24 mouse cellular contexts compared by ENCODE assay signal in the genomic region with DNA sequence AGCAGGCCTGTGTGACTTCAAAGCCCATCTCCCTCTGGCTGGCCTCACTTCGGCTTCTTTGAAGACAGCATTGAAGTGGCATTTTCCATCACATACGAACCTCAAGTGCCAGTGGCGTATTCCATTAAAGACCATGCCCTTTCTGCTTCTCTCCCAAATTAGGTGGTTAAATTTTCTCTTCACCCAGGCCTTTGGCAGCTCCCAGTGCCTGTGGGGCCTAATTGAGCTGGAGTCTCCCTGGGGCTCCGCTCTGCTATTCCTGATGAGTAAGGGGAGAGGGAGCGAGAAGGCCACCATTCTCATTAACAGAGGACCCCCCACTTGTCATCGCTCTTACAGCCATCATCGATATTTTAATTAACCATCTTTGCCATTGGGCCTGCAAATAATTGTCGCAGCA.
DNase-seq lines count a peak whose midpoint lies in the region; ATAC-seq and TF ChIP-seq lines count a peak whose summit lies in the region.
"Had no signal": no experiment of that assay in that cellular context is flagged by ENCODE, and none has a peak within 500 bp of the region (broad histone marks: within the 10 kb centered on the region; RNA-seq: fewer than 3 reads in every experiment).

No protein-coding gene starts in this region.

- no peaks in the 10 kb centered on the region for H3K9me3 ChIP-seq in hindbrain, embryonic 13.5 days
- no peaks in the 10 kb centered on the region for H3K9me3 ChIP-seq in hindbrain, embryonic 16.5 days (ENCODE audit: control insufficient read depth, low read length)
- H3K9me3 ChIP-seq in midbrain, embryonic 12.5 days: no peaks in the 10 kb centered on the region
- H3K9me3 ChIP-seq in midbrain, postnatal 0 days (ENCODE audit: low read length): no peaks in the 10 kb centered on the region
- H3K9me3 ChIP-seq: forebrain, embryonic 10.5 days; forebrain, embryonic 13.5 days; heart, embryonic 12.5 days; heart, embryonic 15.5 days; hindbrain, embryonic 10.5 days; hindbrain, embryonic 15.5 days had no signal

- DNase-seq in midbrain, postnatal 0 days (ENCODE audit: low spot score): no peak
- peak; percentile 12 for DNase-seq in retina, postnatal 1 day
- DNase-seq in retina, embryonic 14.5 days (ENCODE audit: low spot score): no peak
- no peak for DNase-seq in heart, adult 9 months (ENCODE audit: low spot score in 2 of 2)
- DNase-seq: adrenal gland, adult 8-10 months; adrenal gland, postnatal 25 days; cerebellum, adult 18-20 months; cerebellum, adult 9-10 months; cerebellum, postnatal 14 days; gastrocnemius, postnatal 10 days; heart, adult 11 months; heart, postnatal 10 days; heart, postnatal 36 days had no signal

- no peak overlapping the region for H3K4me3 ChIP-seq in hindbrain, embryonic 13.5 days
- no peak overlapping the region for H3K4me3 ChIP-seq in hindbrain, embryonic 16.5 days (ENCODE audit: low read length)
- H3K4me3 ChIP-seq in midbrain, embryonic 12.5 days: no peak overlapping the region
- no peak overlapping the region for H3K4me3 ChIP-seq in midbrain, postnatal 0 days (ENCODE audit: low read depth, low read length)
- H3K4me3 ChIP-seq: forebrain, embryonic 10.5 days; forebrain, embryonic 13.5 days; heart, embryonic 12.5 days; heart, embryonic 15.5 days; hindbrain, embryonic 10.5 days; hindbrain, embryonic 15.5 days had no signal

- no peaks in the 10 kb centered on the region for H3K27me3 ChIP-seq in hindbrain, embryonic 13.5 days
- no peaks in the 10 kb centered on the region for H3K27me3 ChIP-seq in hindbrain, embryonic 16.5 days (replicated peaks; ENCODE audit: control insufficient read depth, insufficient read depth, low read length)
- no peaks in the 10 kb centered on the region for H3K27me3 ChIP-seq in midbrain, embryonic 12.5 days
- H3K27me3 ChIP-seq in midbrain, postnatal 0 days (ENCODE audit: insufficient read depth, low read length): no peaks in the 10 kb centered on the region
- H3K27me3 ChIP-seq: forebrain, embryonic 13.5 days; heart, embryonic 12.5 days; heart, embryonic 15.5 days; hindbrain, embryonic 15.5 days had no signal

- 81% methylated on average over 8 of the region's 8 CpGs for WGBS in hindbrain, embryonic 13.5 days
- WGBS in hindbrain, embryonic 16.5 days: 76% methylated on average over 8 of the region's 8 CpGs
- WGBS in midbrain, embryonic 12.5 days: 83% methylated on average over 8 of the region's 8 CpGs
- WGBS in midbrain, postnatal 0 days: 74% methylated on average over 8 of the region's 8 CpGs

- no peak for TF ChIP-seq CTCF in midbrain, postnatal 0 days (IDR thresholded peaks at IDR 0.05)

- H3K36me3 ChIP-seq in hindbrain, embryonic 13.5 days: no peaks in the 10 kb centered on the region
- no peaks in the 10 kb centered on the region for H3K36me3 ChIP-seq in hindbrain, embryonic 16.5 days (ENCODE audit: control insufficient read depth, insufficient read depth, low read length)
- H3K36me3 ChIP-seq in midbrain, embryonic 12.5 days: no peaks in the 10 kb centered on the region
- no peaks in the 10 kb centered on the region for H3K36me3 ChIP-seq in midbrain, postnatal 0 days (ENCODE audit: insufficient read depth, low read length)
- H3K36me3 ChIP-seq: forebrain, embryonic 10.5 days; heart, embryonic 12.5 days; heart, embryonic 15.5 days; hindbrain, embryonic 10.5 days; hindbrain, embryonic 15.5 days had no signal

- 0 out of 2 replicates have a peak overlapping the region, but pooled peaks have one; percentile 13 for H3K27ac ChIP-seq in hindbrain, embryonic 13.5 days
- H3K27ac ChIP-seq in hindbrain, embryonic 16.5 days (ENCODE audit: low read depth, low read length): no peak overlapping the region
- H3K27ac ChIP-seq in midbrain, embryonic 12.5 days (replicated peaks): no peak overlapping the region
- H3K27ac ChIP-seq in midbrain, postnatal 0 days (ENCODE audit: low read depth, low read length): no peak overlapping the region
- H3K27ac ChIP-seq: forebrain, embryonic 10.5 days; forebrain, embryonic 13.5 days; heart, embryonic 15.5 days; hindbrain, embryonic 10.5 days; hindbrain, embryonic 15.5 days had no signal

- peaks cover 4% of the 10 kb centered on the region; the same call in 1 of the 2 replicates for H3K4me1 ChIP-seq in hindbrain, embryonic 13.5 days (replicated peaks)
- H3K4me1 ChIP-seq in hindbrain, embryonic 16.5 days (ENCODE audit: control insufficient read depth, insufficient read depth, low read depth, low read length): no peaks in the 10 kb centered on the region
- no peaks in the 10 kb centered on the region for H3K4me1 ChIP-seq in midbrain, embryonic 12.5 days
- no peaks in the 10 kb centered on the region for H3K4me1 ChIP-seq in midbrain, postnatal 0 days (ENCODE audit: insufficient read depth, low read length)
- H3K4me1 ChIP-seq: forebrain, embryonic 13.5 days; heart, embryonic 12.5 days; heart, embryonic 15.5 days; hindbrain, embryonic 10.5 days; hindbrain, embryonic 15.5 days had no signal

- ATAC-seq in hindbrain, embryonic 13.5 days (ENCODE audit: low FRiP score): no peak
- ATAC-seq in hindbrain, embryonic 16.5 days: no peak
- ATAC-seq in midbrain, embryonic 12.5 days (ENCODE audit: low FRiP score, low read depth): 0 out of 2 replicates have a peak, but pooled peaks have one; percentile 54
- ATAC-seq in midbrain, postnatal 0 days (ENCODE audit: low FRiP score): no peak
- ATAC-seq: activated CD4-positive, CD25-positive, alpha-beta regulatory T cell, adult 4 months; forebrain, embryonic 13.5 days; forebrain, embryonic 16.5 days had no signal

- no peak overlapping the region for H3K9ac ChIP-seq in hindbrain, embryonic 13.5 days
- H3K9ac ChIP-seq in hindbrain, embryonic 16.5 days (ENCODE audit: low read depth, low read length): no peak overlapping the region
- H3K9ac ChIP-seq in midbrain, embryonic 12.5 days (replicated peaks): no peak overlapping the region
- no peak overlapping the region for H3K9ac ChIP-seq in midbrain, postnatal 0 days (replicated peaks; ENCODE audit: low read length, poor library complexity, severe bottlenecking)
- H3K9ac ChIP-seq: forebrain, embryonic 13.5 days; heart, embryonic 12.5 days; heart, embryonic 15.5 days; hindbrain, embryonic 15.5 days had no signal

- no peak overlapping the region for H3K4me2 ChIP-seq in hindbrain, embryonic 13.5 days
- no peak overlapping the region for H3K4me2 ChIP-seq in hindbrain, embryonic 16.5 days (ENCODE audit: low read length)
- H3K4me2 ChIP-seq in midbrain, embryonic 12.5 days (replicated peaks): no peak overlapping the region
- H3K4me2 ChIP-seq in midbrain, postnatal 0 days (ENCODE audit: low read depth, low read length, poor library complexity, severe bottlenecking): no peak overlapping the region
- H3K4me2 ChIP-seq: forebrain, embryonic 13.5 days; heart, embryonic 12.5 days; heart, embryonic 15.5 days; hindbrain, embryonic 15.5 days had no signal
